Mouse (Mus musculus): ENCODE measurements around the gene Mob3c. TPM values are rescaled to one million over a fixed set of nuclear protein-coding genes. Genes with fewer than 3 reads are reported as not detected.

Mob3c gene
- total RNA-seq, 2 experiments from 2014 or later = 4.0 to 4.4 TPM

- Histone ChIP-seq H3K4me3 (no peak overlapping the region), H3K27ac (no peak overlapping the region)
- no peak for DNase-seq (ENCODE audit: extremely low spot score in 1 of 2, low spot score in 2 of 2)
- no peak for TF ChIP-seq CTCF (IDR thresholded peaks at IDR 0.05)
- intact Hi-C loops (cut with DNase I) = no loop called here
These were observed 7.7 kb upstream of the Mob3c start for GRCm38 (mm10) chr4:115820199-115820598.

DNA sequence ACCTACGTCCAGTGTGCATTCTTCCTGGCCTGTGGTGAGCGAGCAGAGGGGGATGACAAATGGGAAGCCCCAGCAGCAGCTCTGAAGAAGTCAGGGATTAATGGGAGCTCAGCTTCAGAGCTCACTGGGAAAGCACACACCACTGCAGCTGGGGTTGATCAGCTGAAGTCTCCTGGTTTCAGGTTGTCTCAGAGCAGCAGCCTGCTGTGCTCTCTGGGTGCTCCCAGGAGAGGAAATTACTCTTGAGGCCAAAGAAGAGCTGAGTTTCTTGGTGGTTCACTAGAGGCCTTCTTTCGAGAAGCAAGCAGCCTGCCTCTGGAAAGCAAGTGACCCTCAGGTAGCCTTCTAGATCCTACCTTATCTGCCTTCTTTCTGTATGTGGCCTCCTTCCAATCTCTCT is 6.9 kb upstream of the Mob3c start:
- Histone ChIP-seq H3K4me3 (no peak overlapping the region), H3K27ac (no peak overlapping the region)
- no peak for DNase-seq (ENCODE audit: extremely low spot score in 1 of 2, low spot score in 2 of 2)
- intact Hi-C loops (cut with DNase I) = no loop called here
- no peak for TF ChIP-seq CTCF (IDR thresholded peaks at IDR 0.05)

- intact Hi-C loops (cut with DNase I) = no loop called here
- Histone ChIP-seq H3K27ac (no peak overlapping the region), H3K4me3 (no peak overlapping the region)
- no peak for DNase-seq (ENCODE audit: extremely low spot score in 1 of 2, low spot score in 2 of 2)
- TF ChIP-seq CTCF (IDR thresholded peaks at IDR 0.05) = no peak
These were observed 6.5 kb upstream of the Mob3c start for GRCm38 (mm10) chr4:115821431-115821830.

DNA sequence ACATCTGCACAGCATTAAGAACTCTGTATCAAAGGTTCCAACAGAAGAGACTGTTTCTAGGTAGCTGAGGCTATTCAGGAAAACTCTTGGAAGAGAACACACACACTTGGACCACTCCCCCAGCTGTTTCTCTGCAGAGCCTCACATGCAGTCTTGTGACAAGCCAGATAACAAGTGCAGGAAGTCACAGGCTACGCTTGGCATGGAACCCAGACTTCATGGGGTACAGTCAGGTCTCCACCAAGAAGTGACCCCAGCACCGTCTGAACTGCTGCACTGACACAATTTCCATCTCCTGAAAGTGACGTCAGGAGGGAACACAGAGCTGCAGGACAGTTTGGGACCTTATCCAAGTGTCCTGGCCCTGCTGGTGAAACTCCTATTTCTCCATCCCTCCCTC is 6.0 kb upstream of the Mob3c start:
- intact Hi-C loops (cut with DNase I) = no loop called here
- DNase-seq (ENCODE audit: extremely low spot score in 1 of 2, low spot score in 2 of 2) = no peak
- no peak overlapping the region for H3K27ac ChIP-seq
- TF ChIP-seq CTCF (IDR thresholded peaks at IDR 0.05) = no peak
- H3K4me3 ChIP-seq = no peak overlapping the region

GRCm38 (mm10) chr4:115824178-115824577 is 3.7 kb upstream of the Mob3c start:
- Histone ChIP-seq H3K4me3 (no peak overlapping the region), H3K27ac (no peak overlapping the region)
- no peak for DNase-seq (ENCODE audit: extremely low spot score in 1 of 2, low spot score in 2 of 2)
- TF ChIP-seq CTCF (IDR thresholded peaks at IDR 0.05) = no peak
- intact Hi-C loops (cut with DNase I) = no loop called here

DNA sequence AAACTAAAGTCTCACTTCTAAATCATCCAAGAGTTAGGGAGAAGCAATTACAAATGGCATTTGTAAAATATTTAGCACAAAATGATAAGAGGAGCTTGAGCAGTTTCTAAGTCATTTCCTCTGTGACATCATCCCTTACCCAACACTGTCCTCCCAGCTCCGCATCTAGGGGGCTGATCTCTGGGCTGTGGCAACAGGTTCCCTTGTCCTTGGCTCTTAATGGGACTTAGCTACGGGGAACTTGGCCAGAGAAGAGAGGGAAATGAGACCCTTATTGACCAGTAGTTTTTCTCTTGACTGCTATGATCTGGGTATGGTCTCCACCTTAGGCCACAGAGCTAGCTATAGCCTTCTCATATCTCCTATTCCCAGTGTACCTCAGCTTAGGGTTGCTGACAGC is 2.6 kb upstream of the Mob3c start:
- no peak for DNase-seq (ENCODE audit: extremely low spot score in 1 of 2, low spot score in 2 of 2)
- intact Hi-C loops (cut with DNase I) = no loop called here
- TF ChIP-seq CTCF (IDR thresholded peaks at IDR 0.05) = no peak
- no peak overlapping the region for H3K27ac ChIP-seq
- H3K4me3 ChIP-seq = no peak overlapping the region

DNA sequence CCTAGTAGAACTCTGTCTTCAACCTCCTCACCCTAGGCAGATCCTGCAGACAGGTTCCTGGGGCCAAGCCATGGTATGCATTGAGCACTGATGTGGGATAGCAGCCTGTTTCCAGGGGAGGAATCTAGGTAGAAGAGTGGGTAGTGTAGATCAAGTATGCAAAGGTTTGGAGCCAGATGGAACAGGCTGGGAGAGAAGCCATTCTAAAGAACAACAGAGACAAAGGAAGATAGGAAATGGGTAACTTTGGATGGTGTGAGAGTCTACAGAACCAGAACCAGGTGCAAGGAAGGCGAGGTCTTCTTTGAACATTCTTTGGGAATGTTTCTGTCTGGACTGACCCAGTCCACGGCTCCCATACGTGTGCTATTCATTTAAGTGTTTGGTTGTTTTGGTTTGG is 826 bp upstream of the Mob3c start:
- intact Hi-C loops (cut with DNase I) = no loop called here
- no peak overlapping the region for H3K27ac ChIP-seq
- no peak for DNase-seq (ENCODE audit: extremely low spot score in 1 of 2, low spot score in 2 of 2)
- H3K4me3 ChIP-seq = no peak overlapping the region; the same call in 1 of the 2 replicates
- TF ChIP-seq CTCF (IDR thresholded peaks at IDR 0.05) = no peak

DNA sequence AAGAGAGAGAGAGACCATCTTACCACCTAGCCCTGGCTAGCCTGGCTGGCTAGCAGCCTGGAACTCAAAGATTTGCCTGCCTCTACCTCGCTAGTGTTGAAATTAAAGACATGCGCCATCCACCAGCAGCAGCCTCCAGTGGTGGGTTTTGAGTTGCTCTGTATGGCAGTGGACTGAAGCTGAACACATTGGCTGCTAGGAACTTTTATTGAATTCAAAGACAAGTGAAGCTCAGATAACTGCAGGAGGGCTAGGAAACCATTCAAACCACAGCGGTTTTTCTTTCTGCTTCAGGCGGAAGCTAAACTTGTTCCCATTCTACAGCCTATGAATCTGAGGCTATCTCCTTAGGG is 381 bp upstream of the Mob3c start:
- peak overlapping the region; percentile 91 for H3K4me3 ChIP-seq
- H3K27ac ChIP-seq = peak overlapping the region; percentile 87; the same call in 1 of the 2 replicates
- intact Hi-C loops (cut with DNase I) = no loop called here
- no peak for DNase-seq (ENCODE audit: extremely low spot score in 1 of 2, low spot score in 2 of 2)
- TF ChIP-seq CTCF (IDR thresholded peaks at IDR 0.05) = no peak; the same call in 1 of the 2 replicates

GRCm38 (mm10) chr4:115828572-115828902 is 645 bp downstream of the Mob3c start:
- DNase-seq (ENCODE audit: extremely low spot score in 1 of 2, low spot score in 2 of 2) = no peak
- no peak overlapping the region for H3K27ac ChIP-seq
- intact Hi-C loops (cut with DNase I) = no loop called here
- H3K4me3 ChIP-seq = peak overlapping the region; percentile 91
- no peak for TF ChIP-seq CTCF (IDR thresholded peaks at IDR 0.05)

DNA sequence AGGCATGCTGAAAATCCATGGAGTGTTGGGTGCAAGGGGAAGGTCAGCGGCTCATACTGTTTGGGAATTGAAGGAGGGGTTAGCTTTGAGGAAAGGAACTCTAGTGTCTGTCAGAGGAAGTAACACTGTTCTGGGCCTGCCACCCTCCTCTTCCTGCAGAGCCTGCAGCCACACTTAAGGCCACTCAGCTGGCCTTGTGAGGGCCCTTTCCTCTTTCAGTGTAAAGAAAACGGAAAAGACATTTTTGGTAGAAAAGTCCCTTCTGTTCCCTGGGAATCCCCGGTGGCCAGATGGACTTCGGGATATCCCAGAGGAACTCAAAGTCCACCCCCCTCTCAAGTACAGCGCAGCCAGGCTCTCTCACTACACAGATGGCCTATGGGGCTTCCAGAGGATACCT is 2.6 kb downstream of the Mob3c start:
- Histone ChIP-seq H3K27ac (no peak overlapping the region), H3K4me3 (no peak overlapping the region)
- DNase-seq (ENCODE audit: extremely low spot score in 1 of 2, low spot score in 2 of 2) = no peak
- TF ChIP-seq CTCF (IDR thresholded peaks at IDR 0.05) = no peak
- intact Hi-C loops (cut with DNase I) = no loop called here

DNA sequence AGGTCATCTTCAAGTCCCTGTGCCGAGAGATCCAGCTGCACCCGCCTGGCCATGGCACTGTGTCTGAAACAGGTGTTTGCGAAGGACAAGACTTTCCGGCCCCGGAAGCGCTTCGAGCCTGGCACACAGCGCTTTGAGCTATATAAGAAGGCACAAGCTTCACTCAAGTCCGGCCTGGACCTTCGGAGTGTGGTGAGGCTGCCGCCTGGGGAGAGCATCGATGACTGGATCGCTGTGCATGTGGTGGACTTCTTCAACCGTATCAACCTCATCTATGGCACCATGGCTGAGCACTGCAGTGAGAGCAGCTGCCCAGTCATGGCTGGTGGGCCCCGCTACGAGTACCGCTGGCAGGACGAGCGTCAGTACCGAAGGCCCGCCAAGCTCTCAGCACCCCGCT is 3.3 kb downstream of the Mob3c start:
- H3K4me3 ChIP-seq = no peak overlapping the region
- H3K27ac ChIP-seq = no peak overlapping the region
- no peak for DNase-seq (ENCODE audit: extremely low spot score in 1 of 2, low spot score in 2 of 2)
- intact Hi-C loops (cut with DNase I) = no loop called here
- TF ChIP-seq CTCF (IDR thresholded peaks at IDR 0.05) = no peak

GRCm38 (mm10) chr4:115832040-115832439 is 4.1 kb downstream of the Mob3c start:
- no peak for DNase-seq (ENCODE audit: extremely low spot score in 1 of 2, low spot score in 2 of 2)
- H3K27ac ChIP-seq = no peak overlapping the region
- intact Hi-C loops (cut with DNase I) = no loop called here

DNA sequence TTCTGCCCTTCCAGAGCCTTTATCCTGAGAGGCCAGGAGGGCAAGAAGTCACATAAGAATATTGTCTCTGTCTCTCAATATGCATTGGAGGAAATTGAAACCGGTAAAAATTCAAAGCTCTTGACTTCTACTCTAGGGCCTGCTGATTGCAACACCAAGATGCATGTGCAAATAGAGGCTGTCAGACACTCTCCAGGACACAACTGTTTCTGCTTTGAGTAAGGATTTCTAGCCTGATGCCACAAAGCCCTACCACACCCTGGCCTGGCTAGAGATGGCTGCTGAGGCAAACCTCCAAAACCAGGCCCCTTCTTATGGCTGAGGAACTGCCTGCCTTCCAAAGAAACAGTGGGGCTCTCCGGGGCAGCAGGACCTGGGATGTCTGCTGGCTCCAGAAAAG is 7.7 kb downstream of the Mob3c start:
- DNase-seq (ENCODE audit: extremely low spot score in 1 of 2, low spot score in 2 of 2) = no peak
- TF ChIP-seq CTCF (IDR thresholded peaks at IDR 0.05) = no peak
- Histone ChIP-seq H3K27ac (no peak overlapping the region), H3K4me3 (no peak overlapping the region)
- intact Hi-C loops (cut with DNase I) = no loop called here

More at GRCm38 (mm10) chr4:115832040-115832439, 4.1 kb downstream of the Mob3c start:
- no peak overlapping the region for H3K4me3 ChIP-seq
- no peak for TF ChIP-seq CTCF (IDR thresholded peaks at IDR 0.05)

- DNase-seq (ENCODE audit: extremely low spot score in 1 of 2, low spot score in 2 of 2) = no peak
- no peak for TF ChIP-seq CTCF (IDR thresholded peaks at IDR 0.05)
- intact Hi-C loops (cut with DNase I) = loop anchor here (2.0 kb wide), 1 partner anchor 53 kb away; the partner anchor contains the start of gene Atpaf1
- no peak overlapping the region for H3K27ac ChIP-seq
- no peak overlapping the region for H3K4me3 ChIP-seq
These were observed 10.3 kb downstream of the Mob3c start for GRCm38 (mm10) chr4:115838196-115838595.

Measured in left cerebral cortex, adult 2 months (tissue).